Mouse (Mus musculus) T-helper 2 cell (primary cell): ENCODE measurements around the gene Txndc9.

Source experiments
- in situ Hi-C: fragments of 300-600 bp; cut with MboI, MseI; formaldehyde crosslinking; loops from one replicate; pipeline ENCODE4 v1.15.1; 2025; ENCODE audit warnings: high pct_unique_total_duplicates

Gene Txndc9

DNA sequence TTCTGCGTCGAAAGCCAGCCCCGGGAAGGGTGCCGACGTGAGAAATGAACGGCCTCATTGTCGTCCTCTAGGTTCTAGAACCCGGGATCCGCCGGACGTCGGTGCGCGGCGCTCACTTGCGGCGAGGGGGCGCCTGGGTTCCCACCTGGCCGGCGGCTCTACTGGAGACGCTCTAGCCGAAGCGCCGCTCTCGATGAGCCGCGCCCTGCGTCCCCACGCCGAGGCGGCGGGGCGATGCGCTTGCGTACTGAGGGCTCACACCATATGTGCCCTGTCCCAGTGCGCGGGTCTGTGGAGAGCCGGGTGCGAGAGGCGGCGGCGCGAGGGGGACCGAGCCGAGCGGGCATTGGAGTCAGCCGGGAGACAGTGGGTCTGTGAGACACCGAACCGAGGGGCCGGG lies at the start of gene Txndc9, which contains the start of gene Eif5b:
Gene Txndc9 (minus strand): TSS at position 27 of the 400 bp plus-strand sequence.
Gene Eif5b (plus strand): TSS at position 144 of the 400 bp plus-strand sequence.
- in situ Hi-C loops = loop anchor here (10.0 kb wide), 1 partner anchor 123 kb away; the partner anchor contains the start of gene Lipt1

DNA sequence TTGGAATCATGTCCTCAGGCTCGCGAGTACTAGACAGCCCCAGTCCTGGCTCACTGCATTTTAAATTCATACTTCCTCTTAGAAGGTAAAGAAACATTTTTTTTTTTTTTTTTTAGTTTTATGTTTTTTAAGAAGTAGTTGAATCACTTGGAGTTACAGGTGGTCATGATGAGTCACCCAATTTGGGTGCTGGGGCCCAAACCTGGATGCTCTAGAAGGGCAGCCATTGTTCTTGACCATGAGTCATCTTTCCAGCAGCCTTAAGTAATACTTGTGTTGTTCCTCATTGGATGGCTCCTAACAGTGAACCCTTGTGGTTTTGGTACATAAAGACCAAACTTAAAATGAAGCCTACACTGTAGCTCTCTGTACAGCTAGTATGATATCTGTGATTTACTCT lies 41.2 kb upstream of the Txndc9 start:
- in situ Hi-C loops = no loop called here

DNA sequence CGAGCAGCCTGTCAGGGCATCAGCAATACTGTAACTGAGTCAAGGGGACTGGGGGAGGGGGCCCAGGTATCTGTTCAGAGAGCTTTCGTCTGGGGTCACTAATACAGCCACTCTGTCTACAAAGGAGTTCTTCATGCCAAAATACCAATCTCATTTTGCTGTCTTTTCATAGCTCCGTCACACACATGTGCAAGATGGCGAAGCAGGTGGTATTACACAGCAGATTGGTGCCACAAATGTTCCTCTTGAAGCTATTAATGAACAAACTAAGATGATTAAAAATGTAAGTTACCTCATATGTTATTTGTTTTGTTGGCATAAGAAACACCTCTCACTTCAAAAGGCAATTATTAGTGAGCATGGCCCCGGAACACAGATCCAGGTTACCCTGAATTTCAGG lies 39.7 kb upstream of the Txndc9 start:
- in situ Hi-C loops = no loop called here

DNA sequence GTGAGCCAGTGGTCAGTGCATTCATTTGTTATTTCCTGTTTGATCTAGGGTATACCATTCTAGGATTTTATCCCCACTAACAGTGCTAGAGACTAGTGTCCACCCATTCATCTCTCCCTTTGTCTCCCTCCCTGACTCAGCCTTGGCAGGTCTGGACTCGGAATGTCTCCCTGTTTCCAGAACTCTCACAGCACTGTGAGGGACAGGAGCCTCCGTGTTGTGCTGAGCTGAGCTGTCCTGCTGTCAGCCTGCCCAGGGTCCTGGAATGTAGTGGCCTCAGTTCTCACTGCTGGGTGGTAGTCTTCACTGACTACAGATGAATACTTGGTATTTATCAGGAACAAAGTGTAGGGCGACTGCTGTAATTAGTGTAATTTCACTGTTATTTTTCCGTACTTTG lies 37.8 kb upstream of the Txndc9 start:
- in situ Hi-C loops = no loop called here

DNA sequence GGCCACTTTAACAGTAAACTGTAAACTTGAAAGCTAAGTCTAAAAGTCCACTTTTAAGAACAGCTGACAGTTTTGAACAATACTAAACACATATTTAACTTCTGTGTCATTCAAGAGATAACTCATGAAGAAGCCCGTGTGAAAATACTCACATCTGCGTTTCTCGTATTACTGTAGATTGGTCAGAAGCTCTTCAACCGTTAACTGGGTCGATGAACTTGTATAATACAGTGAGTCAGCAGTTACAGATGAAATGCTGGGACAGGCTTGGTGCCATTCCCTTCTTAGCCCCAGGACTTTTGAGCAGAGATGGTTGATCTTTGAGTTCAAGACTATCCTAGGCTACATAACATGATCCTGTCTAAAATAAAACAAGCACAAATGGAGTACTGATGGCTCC lies 33.7 kb upstream of the Txndc9 start:
- in situ Hi-C loops = no loop called here

DNA sequence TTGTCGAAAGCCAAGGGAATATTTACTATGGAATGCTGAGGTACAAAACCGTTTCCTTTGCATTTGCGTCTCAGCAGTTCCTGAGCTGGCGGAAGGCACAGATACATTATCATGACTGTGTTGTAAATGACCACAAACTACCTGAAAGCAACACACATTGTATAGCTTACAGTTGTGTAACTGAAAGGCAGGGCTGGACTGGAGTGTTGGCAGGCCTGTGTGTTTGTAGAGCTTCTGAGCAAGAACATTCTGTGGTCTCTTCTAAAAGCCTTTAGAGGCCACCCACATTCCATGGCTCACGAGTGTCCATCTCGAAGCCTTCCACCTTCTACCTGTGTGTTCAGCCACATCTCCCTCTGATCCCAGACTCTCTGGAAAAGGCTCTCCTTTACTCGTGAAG lies 29.6 kb upstream of the Txndc9 start:
- in situ Hi-C loops = no loop called here

DNA sequence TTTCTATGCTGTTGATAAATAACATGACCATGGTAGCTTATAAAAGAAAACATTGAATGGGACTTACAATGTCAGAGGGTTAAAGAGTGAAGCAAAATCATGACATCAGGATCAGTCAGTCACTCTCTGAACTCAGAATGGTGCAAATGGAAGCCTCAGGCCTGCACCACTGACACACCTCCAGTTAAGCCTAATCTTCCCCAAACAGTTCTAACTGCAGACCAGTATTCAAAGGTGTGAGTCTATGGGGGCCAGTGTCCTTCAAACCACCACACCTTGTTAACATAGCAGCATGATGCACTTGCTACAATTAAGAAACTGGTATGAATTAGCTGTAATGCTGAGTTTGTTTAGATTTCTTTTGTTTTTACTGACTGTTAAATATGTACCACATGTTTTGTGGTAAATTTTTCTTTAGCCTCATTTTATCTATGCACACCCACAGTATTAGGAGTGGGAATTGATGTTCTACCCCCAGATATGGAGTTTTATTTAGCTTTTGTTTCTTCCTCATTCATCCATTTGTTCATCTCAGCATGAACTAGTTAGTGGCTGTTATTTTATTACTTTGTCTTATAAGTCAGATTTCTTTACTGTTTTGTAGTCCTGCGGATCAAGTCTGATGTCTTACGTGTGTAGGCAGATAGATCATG lies 17.0 kb upstream of the Txndc9 start:
- in situ Hi-C loops = no loop called here

DNA sequence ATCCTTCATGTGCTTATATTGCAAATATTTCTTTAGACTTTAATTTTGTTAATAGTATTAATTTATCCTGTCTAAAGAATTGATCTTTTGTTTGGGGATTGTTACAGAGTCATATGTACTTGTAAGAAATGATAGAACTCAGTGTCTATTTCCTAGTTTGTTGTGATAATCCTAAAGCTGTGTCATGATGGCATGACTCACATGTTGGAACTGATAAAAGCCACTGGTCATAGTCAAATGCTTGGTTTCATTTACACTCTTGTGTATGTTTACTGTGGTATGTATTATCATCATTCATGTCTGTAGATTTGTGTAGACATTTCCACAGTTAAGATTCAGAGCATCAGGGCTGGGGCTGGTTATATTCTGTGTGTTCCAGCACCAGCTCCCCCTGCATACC lies 14.8 kb upstream of the Txndc9 start:
- in situ Hi-C loops = no loop called here

DNA sequence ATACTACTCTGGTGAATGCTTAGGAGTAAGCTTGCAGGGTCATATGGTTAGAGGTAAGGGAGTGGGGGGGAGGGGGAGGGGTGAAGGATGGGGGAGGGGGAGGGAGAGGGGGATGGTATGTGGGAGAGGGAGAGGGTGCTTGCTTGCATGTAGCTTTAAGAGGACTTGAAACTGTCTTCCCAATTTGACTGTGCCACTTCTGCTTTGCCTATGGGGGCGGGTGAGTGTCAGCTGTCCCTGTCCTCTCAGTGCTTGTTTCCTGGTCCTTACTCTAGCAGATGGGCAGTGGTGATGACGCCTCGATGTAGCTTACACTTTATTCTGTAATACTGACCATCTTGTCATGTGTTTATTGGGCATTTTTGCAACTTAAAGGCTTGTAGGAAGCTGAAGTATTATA lies 14.4 kb upstream of the Txndc9 start:
- in situ Hi-C loops = no loop called here

DNA sequence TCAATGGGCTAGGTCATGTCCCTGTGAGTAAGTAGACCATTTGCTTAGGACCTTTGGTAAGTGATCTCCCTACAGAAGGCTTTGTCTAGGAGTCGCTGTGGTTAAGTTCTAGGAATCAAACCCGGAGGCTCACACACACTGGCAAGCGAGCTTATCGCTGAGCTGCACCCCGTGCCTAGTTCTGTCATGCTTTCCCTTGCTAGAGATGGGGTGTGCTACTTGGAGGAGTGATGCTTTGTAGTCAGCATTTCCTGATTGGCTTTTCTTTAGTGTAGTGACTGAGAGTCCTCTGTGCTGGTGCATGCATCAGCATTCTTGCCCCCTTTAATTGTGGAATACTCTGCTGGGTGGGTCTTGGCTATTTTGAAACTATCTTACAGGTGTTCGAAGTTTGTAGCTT lies 14.0 kb upstream of the Txndc9 start:
- in situ Hi-C loops = no loop called here

DNA sequence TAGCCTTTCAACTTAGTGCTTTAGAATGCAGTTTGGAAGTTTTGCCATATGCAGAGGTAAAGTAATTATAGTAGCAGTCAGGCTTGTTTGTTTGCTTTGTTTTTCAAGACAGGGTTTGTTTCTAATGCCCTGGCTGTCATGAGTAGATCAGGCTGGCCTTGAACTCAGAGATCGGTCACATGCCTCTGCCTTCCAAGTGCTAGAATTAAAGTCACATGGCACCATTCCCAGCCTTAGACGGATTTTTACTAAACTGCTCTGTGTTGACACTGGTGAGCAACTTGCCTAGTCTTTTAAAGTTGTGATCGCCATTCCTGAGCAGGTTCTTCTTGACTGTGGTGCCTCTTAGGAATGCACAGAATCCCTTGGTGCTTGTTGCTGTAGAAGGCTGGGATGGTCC lies 9.0 kb upstream of the Txndc9 start:
- in situ Hi-C loops = loop anchor here (10.0 kb wide), 1 partner anchor 1218 kb away; no protein-coding TSS in a partner anchor

DNA sequence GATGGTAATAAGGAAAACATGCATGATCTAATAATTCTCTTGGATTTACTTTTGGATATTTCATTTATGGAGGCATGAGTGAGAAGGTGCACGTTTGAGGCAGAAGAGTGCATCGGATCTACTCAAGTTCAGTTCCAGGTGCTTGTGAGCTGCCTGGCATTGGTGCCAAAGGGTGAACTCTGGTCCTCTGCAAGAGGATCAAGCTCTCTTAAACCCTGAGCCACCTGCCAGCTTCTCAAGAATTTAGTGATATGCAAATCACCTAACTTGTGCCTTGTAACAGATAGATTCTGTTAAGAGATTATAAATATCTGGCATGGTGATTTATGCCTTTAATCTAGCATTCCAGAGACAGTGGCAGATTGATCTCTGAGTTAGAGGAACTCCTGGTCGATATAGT lies 5.4 kb upstream of the Txndc9 start:
- in situ Hi-C loops = loop anchor here (10.0 kb wide), 1 partner anchor 1222 kb away; no protein-coding TSS in a partner anchor

DNA sequence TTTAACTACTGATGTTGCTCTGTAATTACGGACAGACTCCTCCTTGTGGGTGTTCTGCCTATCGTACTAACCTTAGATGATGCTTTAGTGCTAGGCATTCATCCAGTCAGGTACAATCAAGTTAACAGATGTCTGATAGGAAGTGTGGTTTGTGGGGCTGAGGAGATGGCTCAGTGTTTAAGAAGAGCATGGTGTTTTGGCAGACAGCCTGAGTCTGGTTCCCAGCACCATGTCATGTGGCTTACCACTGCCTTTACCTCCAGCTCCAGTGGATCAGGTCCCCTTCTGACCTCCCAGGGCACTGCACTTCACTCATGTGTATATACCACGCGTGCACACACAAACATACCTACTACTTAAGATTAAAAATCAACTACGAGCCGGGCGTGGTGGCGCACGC lies 4.3 kb upstream of the Txndc9 start:
- in situ Hi-C loops = loop anchor here (10.0 kb wide), 1 partner anchor 1223 kb away; no protein-coding TSS in a partner anchor

DNA sequence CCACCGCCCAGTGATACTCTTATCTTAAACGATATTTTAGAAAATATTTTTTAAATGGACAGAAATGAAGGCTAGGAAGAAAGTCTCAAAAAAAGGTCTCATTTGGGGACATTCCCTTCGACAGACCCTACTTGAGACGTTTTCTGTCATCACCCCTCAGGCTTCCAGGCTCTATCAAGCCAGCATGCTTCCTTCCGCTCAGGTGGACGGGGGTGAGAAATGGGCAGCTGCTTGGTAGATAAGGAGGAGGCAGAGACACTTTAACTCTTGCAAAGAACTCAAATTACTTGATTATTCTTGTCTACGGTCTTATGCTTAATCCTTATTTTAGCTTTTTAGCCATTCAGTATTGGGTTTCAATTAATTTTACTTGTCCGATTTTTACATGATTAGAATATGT lies 3.2 kb upstream of the Txndc9 start:
- in situ Hi-C loops = loop anchor here (10.0 kb wide), 1 partner anchor 1224 kb away; no protein-coding TSS in a partner anchor

DNA sequence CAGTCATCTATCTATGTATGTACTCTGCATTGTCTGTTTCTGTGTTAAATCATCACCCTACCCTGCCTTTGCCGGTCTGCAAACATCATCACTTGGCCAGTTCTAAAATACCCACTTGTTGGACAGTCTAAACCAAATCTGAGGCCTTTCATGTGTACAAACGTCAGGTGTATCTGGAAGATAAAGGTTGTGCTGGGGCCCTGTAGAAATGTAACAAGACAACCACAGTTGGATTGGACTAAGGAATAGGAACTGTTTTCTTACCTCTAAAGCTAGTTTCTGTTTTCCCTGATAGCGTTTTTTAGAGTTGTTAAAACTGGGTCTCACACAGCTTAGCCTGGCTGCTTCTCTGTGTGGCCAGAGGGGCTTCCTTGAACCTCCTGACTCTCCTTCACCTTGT lies 1.9 kb upstream of the Txndc9 start:
- in situ Hi-C loops = loop anchor here (10.0 kb wide), 1 partner anchor 125 kb away; the partner anchor contains the start of gene Lipt1

DNA sequence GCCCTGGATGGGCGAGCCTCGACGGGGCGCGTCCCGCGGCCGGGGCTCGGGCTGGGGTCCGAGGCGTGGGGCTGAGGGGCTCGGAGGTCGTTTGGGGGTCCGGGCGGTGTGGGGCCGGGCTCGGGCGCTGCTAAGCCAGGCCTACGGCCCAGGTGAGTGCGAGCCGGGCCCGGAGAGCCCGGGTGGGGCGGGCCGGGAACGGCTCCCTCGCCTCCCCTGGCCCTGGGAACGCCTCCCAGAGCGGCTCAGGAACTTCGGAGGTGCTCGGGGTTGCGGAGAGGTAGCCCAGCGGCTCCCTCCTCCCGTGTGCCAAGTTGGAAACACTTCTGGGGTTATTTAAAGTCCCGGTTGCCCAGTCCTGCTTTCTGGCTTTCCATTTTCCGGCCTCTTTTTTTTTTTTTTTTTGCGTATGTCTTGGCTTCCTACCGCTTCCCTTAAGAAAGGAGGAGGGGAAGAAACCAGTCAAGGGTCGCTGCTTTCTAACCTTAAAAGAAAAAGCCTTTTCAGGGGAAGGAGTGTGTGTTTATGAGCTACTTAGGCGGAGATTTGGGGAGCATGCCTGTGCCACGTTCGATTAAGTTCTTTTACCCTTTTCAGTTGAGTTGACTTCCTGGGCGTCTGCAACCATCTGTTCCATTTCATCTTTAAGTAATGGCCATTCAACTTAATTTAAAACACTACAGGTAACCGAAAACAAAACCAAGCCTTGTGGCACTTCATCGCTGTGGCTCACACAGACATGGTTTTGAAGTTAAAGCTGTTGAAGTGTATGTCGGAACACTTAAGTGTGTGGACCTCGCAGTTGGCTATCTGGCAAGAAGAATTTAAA lies 892 bp upstream of the Txndc9 start:
- in situ Hi-C loops = loop anchor here (10.0 kb wide), 1 partner anchor 124 kb away; the partner anchor contains the start of gene Lipt1

DNA sequence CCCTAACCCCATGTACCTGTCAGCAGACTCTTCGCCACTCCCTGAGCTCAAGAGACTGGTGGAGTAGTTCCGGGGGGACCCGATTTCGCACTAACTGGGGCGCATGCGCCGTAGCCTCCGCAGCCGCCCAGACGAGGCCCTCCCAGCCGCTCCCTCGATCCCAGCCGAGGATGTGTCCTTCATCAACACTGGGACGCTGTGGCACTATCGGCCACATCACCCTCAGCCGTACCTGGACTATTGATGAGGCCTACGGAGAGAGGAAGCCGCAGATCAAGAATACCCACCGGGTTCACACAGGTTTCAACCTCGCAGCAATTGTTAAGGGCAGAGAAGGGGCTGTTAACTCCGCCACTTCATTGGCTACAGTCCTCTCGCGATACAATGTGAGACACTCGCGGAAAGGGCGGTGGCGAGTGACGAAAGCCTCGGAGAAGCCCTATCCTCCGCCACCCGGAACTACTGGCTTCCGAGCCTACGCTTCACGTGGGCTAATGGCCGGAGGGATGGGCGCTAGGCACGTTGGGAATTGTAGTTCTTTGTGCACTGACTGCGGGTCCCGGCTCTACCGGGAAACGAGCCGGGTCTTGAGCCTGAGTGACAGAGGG lies 712 bp downstream of the Txndc9 start:
- in situ Hi-C loops = loop anchor here (10.0 kb wide), 1 partner anchor 122 kb away; the partner anchor contains the start of gene Lipt1

DNA sequence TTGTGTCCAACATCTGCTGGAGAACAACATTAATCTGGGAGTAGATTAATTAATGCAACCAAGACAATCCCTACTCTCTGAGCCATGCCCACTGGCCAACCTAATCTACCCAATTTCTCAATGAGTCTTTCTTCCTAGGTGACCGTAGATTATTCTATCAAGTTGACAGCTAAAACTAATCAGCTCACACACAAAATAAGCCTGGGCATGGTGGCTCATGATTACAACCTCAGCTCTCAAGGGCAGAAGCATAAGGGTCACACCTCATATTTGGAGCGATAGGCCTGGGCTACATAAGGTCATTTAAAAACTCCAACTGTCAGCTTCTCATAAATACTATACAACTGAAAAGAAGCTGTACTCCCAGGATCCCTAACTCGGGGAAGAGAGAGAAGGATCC lies 1.5 kb downstream of the Txndc9 start:
- in situ Hi-C loops = loop anchor here (10.0 kb wide), 1 partner anchor 121 kb away; the partner anchor contains the start of gene Lipt1

DNA sequence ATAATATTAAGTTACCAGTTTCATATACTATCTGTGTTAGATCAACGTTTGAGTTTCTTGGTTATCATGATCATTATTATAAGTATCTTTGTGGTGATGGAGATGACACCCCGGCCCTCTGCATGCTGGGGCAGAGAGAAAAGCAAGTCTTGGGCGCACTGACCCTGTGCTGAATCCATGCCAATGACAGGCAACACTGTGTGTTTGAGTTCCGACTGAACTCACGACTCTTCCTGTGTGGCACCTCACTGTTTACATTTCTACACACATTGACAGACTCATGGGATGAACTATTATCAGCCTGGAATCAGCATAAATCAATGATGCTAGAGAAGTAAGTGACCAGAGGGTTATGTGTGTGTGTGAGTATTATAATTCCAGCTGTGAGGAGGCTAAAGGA lies 9.8 kb downstream of the Txndc9 start:
- in situ Hi-C loops = loop anchor here (5.0 kb wide), 1 partner anchor 81 kb away; no protein-coding TSS in a partner anchor

DNA sequence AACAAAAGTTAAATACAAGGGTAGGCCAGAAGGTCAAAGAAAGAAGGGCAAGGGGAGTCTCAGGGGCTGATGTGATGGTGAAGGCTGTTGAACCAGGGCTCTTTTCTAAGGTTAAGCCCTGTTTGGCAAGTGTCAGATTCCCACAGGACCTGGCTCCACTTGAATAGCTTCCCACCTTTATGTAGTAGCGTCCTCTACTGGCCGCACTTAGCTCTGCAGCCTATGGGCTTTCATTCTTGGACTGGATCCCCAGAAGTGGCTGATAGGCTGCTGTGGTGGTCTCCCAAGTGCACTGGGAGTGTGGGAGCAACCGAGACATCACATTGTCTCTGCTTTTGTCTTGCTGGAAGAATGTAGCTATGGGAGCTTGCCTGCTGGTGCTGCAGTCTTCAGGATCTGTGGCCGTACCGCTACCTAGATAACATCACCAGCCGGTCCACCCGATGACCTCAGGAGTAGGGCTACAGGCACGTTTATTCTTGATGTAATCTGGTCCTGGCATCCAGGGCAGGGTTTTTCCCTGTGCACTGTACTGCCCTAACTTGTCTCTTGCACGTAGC lies 11.8 kb downstream of the Txndc9 start:
- in situ Hi-C loops = loop anchor here (5.0 kb wide), 1 partner anchor 79 kb away; no protein-coding TSS in a partner anchor

DNA sequence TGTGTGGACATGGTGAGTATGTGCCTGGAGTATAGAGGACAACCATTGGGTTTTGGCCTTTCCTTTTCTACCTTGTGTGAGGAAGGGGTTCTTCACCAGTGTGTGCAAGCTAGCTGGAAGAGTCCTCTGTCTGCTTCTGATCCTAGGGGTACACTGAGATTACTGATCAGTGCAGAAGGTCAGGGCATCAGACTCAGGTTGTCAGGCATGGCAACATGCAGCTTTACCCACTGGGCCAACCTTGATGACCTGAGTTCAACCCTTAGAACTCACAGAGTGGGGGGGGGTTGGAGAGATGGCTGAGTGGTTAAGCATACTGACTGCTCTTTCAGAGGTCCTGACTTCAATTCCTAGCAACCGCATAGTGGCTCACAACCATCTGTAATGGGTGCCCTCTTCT lies 13.4 kb downstream of the Txndc9 start:
- in situ Hi-C loops = no loop called here

DNA sequence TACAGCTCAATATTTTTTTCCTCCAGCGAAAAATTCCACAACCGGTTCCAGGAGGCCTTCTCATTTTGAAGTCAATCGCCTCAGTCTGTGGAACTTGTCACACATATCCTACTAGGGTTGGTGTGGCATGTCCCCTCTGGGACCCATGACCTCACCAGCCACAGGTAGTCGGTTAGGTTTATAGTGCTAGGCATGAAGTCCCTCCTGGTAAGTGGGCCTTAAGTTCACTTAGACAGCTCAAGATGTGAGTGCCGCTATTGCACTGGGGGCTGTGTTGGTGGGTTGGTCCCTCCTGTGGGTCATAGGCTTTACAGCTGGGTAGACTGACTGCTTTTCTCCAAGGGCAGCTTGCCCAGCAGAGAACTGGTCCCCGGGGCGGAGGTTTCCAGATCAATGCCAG lies 20.4 kb downstream of the Txndc9 start:
- in situ Hi-C loops = no loop called here
